Mouse (Mus musculus) G1E (cell line): ENCODE measurements around the gene Trim8.

Source experiments
- CTCF ChIP-seq: IDR thresholded peaks from 2 replicates; pipeline ENCODE4 v1.5.1; 2012; ENCODE audit warnings: low read depth, low read length, inconsistent platforms, mixed read lengths
- GATA1 ChIP-seq: IDR thresholded peaks from 2 replicates; pipeline ENCODE4 v1.6.1; 2012; ENCODE audit warnings: borderline replicate concordance, low read length, inconsistent platforms, mixed read lengths

DNA sequence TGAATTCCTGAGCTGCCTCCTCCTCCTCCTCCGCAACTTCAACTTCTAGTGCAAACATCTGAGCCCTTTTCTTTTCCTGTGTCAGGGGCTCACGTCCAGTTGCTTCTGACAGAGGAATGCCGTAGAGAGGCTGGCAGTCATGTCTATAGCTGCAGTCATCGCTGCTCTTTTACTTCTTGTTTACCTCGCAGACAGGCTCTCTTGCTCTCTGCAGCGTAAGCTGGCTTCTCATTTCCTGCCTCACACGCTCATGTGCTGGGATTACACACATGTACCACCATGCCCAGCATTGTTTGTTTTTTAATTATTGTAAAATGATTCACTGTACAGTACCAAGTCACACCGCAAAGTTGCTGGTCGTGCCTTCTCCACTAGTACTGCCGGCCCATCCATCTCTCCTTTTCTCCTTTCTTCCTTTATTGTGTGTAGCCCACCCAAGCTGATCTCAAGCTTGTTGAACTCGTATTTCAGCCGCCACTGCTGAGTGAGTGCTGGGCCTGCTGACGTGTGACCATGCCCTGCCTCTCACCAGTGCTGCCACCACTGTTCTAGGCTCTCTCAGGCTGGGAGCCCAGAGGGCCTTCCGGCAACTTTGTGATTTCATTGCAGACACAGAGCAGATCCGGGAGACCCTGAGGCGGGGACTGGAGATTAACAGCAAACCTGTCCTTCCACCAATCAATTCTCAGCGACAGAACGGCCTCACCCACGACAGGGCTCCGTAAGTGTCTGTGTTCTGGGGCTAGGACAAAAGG, 47.2 kb upstream of the Trim8 start:
- TF ChIP-seq CTCF: no peak
- no peak for TF ChIP-seq GATA1
